Mouse (Mus musculus): ENCODE results near the gene Nkx2-3. TPM values are rescaled to one million over a fixed set of nuclear protein-coding genes. Genes with fewer than 3 reads are reported as not detected.

Gene Nkx2-3
- polyA plus RNA-seq, 1 experiment from 2014 or later: 0.20 TPM

GRCm38 (mm10) chr19:43615571-43616414 lies 3.7 kb downstream of the Nkx2-3 start:
- under 1% methylated on average over 32 of the region's 34 CpGs for WGBS
- no peaks in the 10 kb centered on the region for H3K9me3 ChIP-seq (ENCODE audit: control insufficient read depth, low read length)
- peaks cover 18% of the 10 kb centered on the region for H3K4me1 ChIP-seq (replicated peaks; ENCODE audit: control insufficient read depth, insufficient read depth, low read length)
- no peaks in the 10 kb centered on the region for H3K36me3 ChIP-seq (ENCODE audit: control insufficient read depth, insufficient read depth, low read length)
- H3K27me3 ChIP-seq (ENCODE audit: control insufficient read depth, insufficient read depth, low read length): peaks cover 86% of the 10 kb centered on the region
- H3K4me3 ChIP-seq (ENCODE audit: low read depth, low read length): peak overlapping the region; percentile 34
- peak; percentile 39 for ATAC-seq (ENCODE audit: low FRiP score)
- 0 out of 2 replicates have a peak overlapping the region, but pooled peaks have one; percentile 14 for H3K27ac ChIP-seq (ENCODE audit: low read depth, low read length)
- peak overlapping the region; percentile 63 for H3K4me2 ChIP-seq (replicated peaks; ENCODE audit: low read depth, low read length)
- peak; percentile 68 for DNase-seq (ENCODE audit: low spot score)
- no peak overlapping the region; the same call in 1 of the 2 replicates for H3K9ac ChIP-seq (ENCODE audit: low read depth, low read length)

- H3K4me3 ChIP-seq (ENCODE audit: low read depth, low read length): peak overlapping the region; percentile 25
- peak overlapping the region; percentile 63 for H3K4me2 ChIP-seq (replicated peaks; ENCODE audit: low read depth, low read length)
- H3K27ac ChIP-seq (ENCODE audit: low read depth, low read length): peak overlapping the region; percentile 14; the same call in 1 of the 2 replicates
- H3K9me3 ChIP-seq (ENCODE audit: control insufficient read depth, low read length): no peaks in the 10 kb centered on the region
- peak; percentile 81 for ATAC-seq (ENCODE audit: low FRiP score)
- under 1% methylated on average over 31 of the region's 35 CpGs for WGBS
- peaks cover 17% of the 10 kb centered on the region for H3K4me1 ChIP-seq (replicated peaks; ENCODE audit: control insufficient read depth, insufficient read depth, low read length)
- no peaks in the 10 kb centered on the region for H3K36me3 ChIP-seq (ENCODE audit: control insufficient read depth, insufficient read depth, low read length)
- H3K9ac ChIP-seq (ENCODE audit: low read depth, low read length): no peak overlapping the region; the same call in 1 of the 2 replicates
- DNase-seq (ENCODE audit: low spot score): peak; percentile 82
- peaks cover 86% of the 10 kb centered on the region for H3K27me3 ChIP-seq (ENCODE audit: control insufficient read depth, insufficient read depth, low read length)
Observed at GRCm38 (mm10) chr19:43616415-43616861, 4.3 kb downstream of the Nkx2-3 start.

GRCm38 (mm10) chr19:43616889-43617288 lies 4.8 kb downstream of the Nkx2-3 start:
- Histone ChIP-seq H3K36me3 (ENCODE audit: control insufficient read depth, insufficient read depth, low read length) (no peaks in the 10 kb centered on the region), H3K4me3 (ENCODE audit: low read depth, low read length) (peak overlapping the region; percentile 25), H3K27ac (ENCODE audit: low read depth, low read length) (no peak overlapping the region; the same call in 1 of the 2 replicates), H3K27me3 (ENCODE audit: control insufficient read depth, insufficient read depth, low read length) (peaks cover 86% of the 10 kb centered on the region), H3K4me2 (replicated peaks; ENCODE audit: low read depth, low read length) (peak overlapping the region; percentile 63), H3K9ac (ENCODE audit: low read depth, low read length) (no peak overlapping the region), H3K9me3 (ENCODE audit: control insufficient read depth, low read length) (no peaks in the 10 kb centered on the region), H3K4me1 (replicated peaks; ENCODE audit: control insufficient read depth, insufficient read depth, low read length) (peaks cover 14% of the 10 kb centered on the region)
- ATAC-seq (ENCODE audit: low FRiP score): no peak; the same call in 1 of the 2 replicates
- under 1% methylated on average over 12 of the region's 12 CpGs for WGBS
- peak; percentile 61 for DNase-seq (ENCODE audit: low spot score)

- Histone ChIP-seq H3K4me3 (ENCODE audit: low read depth, low read length) (no peak overlapping the region), H3K9ac (ENCODE audit: low read depth, low read length) (no peak overlapping the region), H3K36me3 (ENCODE audit: control insufficient read depth, insufficient read depth, low read length) (no peaks in the 10 kb centered on the region), H3K9me3 (ENCODE audit: control insufficient read depth, low read length) (no peaks in the 10 kb centered on the region), H3K27me3 (ENCODE audit: control insufficient read depth, insufficient read depth, low read length) (peaks cover 83% of the 10 kb centered on the region), H3K4me1 (replicated peaks; ENCODE audit: control insufficient read depth, insufficient read depth, low read length) (peaks cover 9% of the 10 kb centered on the region; the same call in 1 of the 2 replicates), H3K4me2 (replicated peaks; ENCODE audit: low read depth, low read length) (no peak overlapping the region), H3K27ac (ENCODE audit: low read depth, low read length) (no peak overlapping the region)
- DNase-seq (ENCODE audit: low spot score): peak; percentile 27
- ATAC-seq (ENCODE audit: low FRiP score): no peak
- WGBS: 31% methylated on average over 10 of the region's 10 CpGs
Observed at GRCm38 (mm10) chr19:43617761-43618349, 5.7 kb downstream of the Nkx2-3 start.

GRCm38 (mm10) chr19:43618505-43619030 lies 6.4 kb downstream of the Nkx2-3 start:
- Histone ChIP-seq H3K9ac (ENCODE audit: low read depth, low read length) (no peak overlapping the region), H3K36me3 (ENCODE audit: control insufficient read depth, insufficient read depth, low read length) (no peaks in the 10 kb centered on the region), H3K9me3 (ENCODE audit: control insufficient read depth, low read length) (no peaks in the 10 kb centered on the region), H3K4me1 (replicated peaks; ENCODE audit: control insufficient read depth, insufficient read depth, low read length) (peaks cover 9% of the 10 kb centered on the region; the same call in 1 of the 2 replicates), H3K4me3 (ENCODE audit: low read depth, low read length) (no peak overlapping the region), H3K4me2 (replicated peaks; ENCODE audit: low read depth, low read length) (no peak overlapping the region), H3K27ac (ENCODE audit: low read depth, low read length) (no peak overlapping the region), H3K27me3 (ENCODE audit: control insufficient read depth, insufficient read depth, low read length) (peaks cover 82% of the 10 kb centered on the region)
- DNase-seq (ENCODE audit: low spot score) (peak; percentile 25), ATAC-seq (ENCODE audit: low FRiP score) (no peak)
- 0% methylated on average over 5 of the region's 5 CpGs for WGBS

GRCm38 (mm10) chr19:43619916-43620479 lies 7.9 kb downstream of the Nkx2-3 start:
- no peak overlapping the region for H3K27ac ChIP-seq (ENCODE audit: low read depth, low read length)
- DNase-seq (ENCODE audit: low spot score): no peak
- WGBS: 5% methylated on average over 18 of the region's 18 CpGs
- no peak for ATAC-seq (ENCODE audit: low FRiP score)
- peaks cover 69% of the 10 kb centered on the region for H3K27me3 ChIP-seq (ENCODE audit: control insufficient read depth, insufficient read depth, low read length)
- H3K4me1 ChIP-seq (replicated peaks; ENCODE audit: control insufficient read depth, insufficient read depth, low read length): peaks cover 9% of the 10 kb centered on the region; the same call in 1 of the 2 replicates
- H3K9me3 ChIP-seq (ENCODE audit: control insufficient read depth, low read length): no peaks in the 10 kb centered on the region
- no peak overlapping the region for H3K4me3 ChIP-seq (ENCODE audit: low read depth, low read length)
- H3K4me2 ChIP-seq (replicated peaks; ENCODE audit: low read depth, low read length): no peak overlapping the region
- H3K9ac ChIP-seq (ENCODE audit: low read depth, low read length): no peak overlapping the region
- H3K36me3 ChIP-seq (ENCODE audit: control insufficient read depth, insufficient read depth, low read length): no peaks in the 10 kb centered on the region

- no peak overlapping the region for H3K4me2 ChIP-seq (replicated peaks; ENCODE audit: low read depth, low read length)
- H3K36me3 ChIP-seq (ENCODE audit: control insufficient read depth, insufficient read depth, low read length): no peaks in the 10 kb centered on the region
- ATAC-seq (ENCODE audit: low FRiP score): no peak
- H3K4me1 ChIP-seq (replicated peaks; ENCODE audit: control insufficient read depth, insufficient read depth, low read length): no peaks in the 10 kb centered on the region
- peak; percentile 38 for DNase-seq (ENCODE audit: low spot score)
- H3K9ac ChIP-seq (ENCODE audit: low read depth, low read length): no peak overlapping the region
- peaks cover 42% of the 10 kb centered on the region for H3K27me3 ChIP-seq (ENCODE audit: control insufficient read depth, insufficient read depth, low read length)
- H3K9me3 ChIP-seq (ENCODE audit: control insufficient read depth, low read length): no peaks in the 10 kb centered on the region
- no peak overlapping the region for H3K4me3 ChIP-seq (ENCODE audit: low read depth, low read length)
- H3K27ac ChIP-seq (ENCODE audit: low read depth, low read length): no peak overlapping the region
- 39% methylated on average over 4 of the region's 4 CpGs for WGBS
Observed at GRCm38 (mm10) chr19:43623913-43624312, 11.8 kb downstream of the Nkx2-3 start.

GRCm38 (mm10) chr19:43626160-43626559 lies 14.0 kb downstream of the Nkx2-3 start:
- Histone ChIP-seq H3K4me2 (replicated peaks; ENCODE audit: low read depth, low read length) (no peak overlapping the region), H3K4me3 (ENCODE audit: low read depth, low read length) (no peak overlapping the region), H3K36me3 (ENCODE audit: control insufficient read depth, insufficient read depth, low read length) (no peaks in the 10 kb centered on the region), H3K27ac (ENCODE audit: low read depth, low read length) (no peak overlapping the region), H3K9me3 (ENCODE audit: control insufficient read depth, low read length) (no peaks in the 10 kb centered on the region), H3K9ac (ENCODE audit: low read depth, low read length) (no peak overlapping the region), H3K27me3 (ENCODE audit: control insufficient read depth, insufficient read depth, low read length) (peaks cover 22% of the 10 kb centered on the region), H3K4me1 (replicated peaks; ENCODE audit: control insufficient read depth, insufficient read depth, low read length) (no peaks in the 10 kb centered on the region)
- 25% methylated on average over 3 of the region's 3 CpGs for WGBS
- DNase-seq (ENCODE audit: low spot score) (peak; percentile 42), ATAC-seq (ENCODE audit: low FRiP score) (peak; percentile 79; the same call in 1 of the 2 replicates)
